Mouse (Mus musculus): ENCODE measurements around the gene Ank3.

DNA sequence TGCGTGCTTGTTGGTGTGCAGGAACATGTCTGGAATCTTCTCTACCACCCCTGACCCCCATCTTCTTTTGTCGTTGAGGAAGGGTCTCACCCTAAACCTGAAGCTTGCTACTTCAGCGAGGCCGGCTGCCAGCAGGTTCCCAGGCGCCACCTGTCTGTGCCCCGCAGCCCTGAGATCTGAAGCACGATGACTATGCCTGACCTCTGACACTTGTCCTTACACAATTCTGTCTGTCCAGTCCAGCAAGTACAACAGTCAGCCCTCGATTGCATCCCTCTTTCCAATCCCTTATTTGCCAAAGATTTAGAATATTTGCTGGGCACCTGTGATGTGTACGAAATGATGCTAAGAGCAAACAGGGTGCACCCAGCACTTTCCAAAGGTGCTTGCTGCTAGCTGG, 497.0 kb downstream of the Ank3 start:
- no peak for TF ChIP-seq POLR2A (IDR thresholded peaks at IDR 0.05; ENCODE audit: low read depth, low read length)
- TF ChIP-seq CTCF (conservative IDR thresholded peaks at IDR 0.05; ENCODE audit: insufficient read depth, insufficient read length, low read depth, low read length) = no peak; the same call in 1 of the 2 replicates
